Mouse (Mus musculus) gastrocnemius, adult 8-10 months (tissue): ENCODE data around the gene Rab11fip2. TPM values are rescaled to one million over a fixed set of nuclear protein-coding genes. Genes with fewer than 3 reads are reported as not detected.

ENCODE experiments used
- DNase-seq, 2 experiments: peaks; one replicate each; pipeline ENCODE4 v3.0.0; 2022; ENCODE audit warnings: low spot score in 2 of 2
- total RNA-seq, 4 experiments: library from RNA; stranded (reverse); gene quantifications; 2 replicates each; pipeline ENCODE4 v1.2.4; 2022

Gene Rab11fip2
- total RNA-seq, 4 experiments from 2014 or later, result 11.8 to 14.7 (median 12.7) TPM

DNA sequence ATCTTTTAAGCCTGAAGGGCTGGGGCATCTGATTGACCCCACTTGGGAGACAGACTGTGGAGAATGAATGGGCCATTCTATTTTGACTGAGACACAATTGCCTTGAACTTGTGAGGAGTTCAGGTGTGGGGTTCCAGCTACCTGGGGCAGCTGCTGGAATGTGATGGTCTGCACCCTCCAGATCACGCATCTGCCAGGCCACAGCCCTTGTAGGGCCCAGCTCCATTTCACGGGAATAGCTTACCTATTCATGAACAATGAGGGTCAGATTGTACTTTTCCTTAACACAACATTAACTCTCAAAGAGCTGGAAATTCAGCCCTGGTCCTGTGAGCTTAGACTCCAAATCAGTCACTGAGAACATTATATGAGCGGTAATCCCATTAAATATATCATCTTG lies 82.7 kb downstream of the Rab11fip2 start:
- no peak for DNase-seq

DNA sequence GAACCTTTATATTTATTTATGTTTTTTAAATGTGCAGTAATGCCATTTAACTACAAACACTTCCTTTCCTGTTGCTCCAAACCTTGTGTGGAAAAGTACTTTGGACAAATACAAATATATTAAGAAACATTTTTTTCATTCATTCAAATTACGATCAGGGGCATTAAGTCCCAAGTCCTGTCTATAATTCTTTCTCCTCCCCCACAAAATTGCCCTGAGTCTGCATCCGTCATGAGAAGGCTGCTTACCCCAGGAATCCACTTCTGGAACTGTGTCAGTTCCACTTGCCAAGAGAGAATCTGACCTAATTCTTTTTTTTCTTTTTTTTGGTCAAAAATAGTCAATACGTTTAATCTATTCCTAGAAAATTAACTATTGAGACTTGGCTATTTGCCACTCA lies 90.4 kb downstream of the Rab11fip2 start:
- DNase-seq, result no peak
